Mouse (Mus musculus) embryonic facial prominence, embryonic 13.5 days (tissue): ENCODE data around the gene Asns. TPM values are rescaled to one million over a fixed set of nuclear protein-coding genes. Genes with fewer than 3 reads are reported as not detected.

Experiments
- ATAC-seq: fragments of 200-750 bp; cut with Nextera tagmentation; 2 replicates; pipeline ENCODE4 v1.8.0; 2017; ENCODE audit warnings: low read depth; ENCODE audit not compliant: insufficient number of reproducible peaks, insufficient read depth, low FRiP score, low TSS enrichment
- H3K27ac ChIP-seq: fragments of 300-500 bp; sonication (generic); 2 replicates; pipeline ENCODE4 v1.5.1; 2015; ENCODE audit warnings: moderate library complexity, mild to moderate bottlenecking, inconsistent platforms
- H3K27me3 ChIP-seq: fragments of 300-500 bp; sonication (generic); 2 replicates; pipeline ENCODE4 v1.6.1; 2015; ENCODE audit warnings: mild to moderate bottlenecking, inconsistent platforms
- H3K36me3 ChIP-seq: fragments of 300-500 bp; sonication (generic); 2 replicates; pipeline ENCODE4 v1.6.1; 2015; ENCODE audit warnings: mild to moderate bottlenecking, inconsistent platforms
- H3K4me1 ChIP-seq: fragments of 300-500 bp; sonication (generic); 2 replicates; pipeline ENCODE4 v1.6.1; 2015; ENCODE audit warnings: inconsistent platforms
- H3K4me2 ChIP-seq: fragments of 300-500 bp; sonication (generic); 2 replicates; pipeline ENCODE4 v1.6.1; 2015; ENCODE audit warnings: moderate library complexity, mild to moderate bottlenecking, inconsistent platforms
- H3K4me3 ChIP-seq: fragments of 300-500 bp; sonication (generic); 2 replicates; pipeline ENCODE4 v1.5.1; 2015; ENCODE audit warnings: mild to moderate bottlenecking, inconsistent platforms
- H3K9ac ChIP-seq: fragments of 300-500 bp; sonication (generic); 2 replicates; pipeline ENCODE4 v1.6.1; 2015; ENCODE audit warnings: mild to moderate bottlenecking, inconsistent platforms
- H3K9me3 ChIP-seq: fragments of 300-500 bp; sonication (generic); 2 replicates; pipeline ENCODE4 v1.6.1; 2016; ENCODE audit warnings: inconsistent platforms
- WGBS: fragments of 180-500 bp; shearing (Covaris S2); methylation state at CpG from one replicate; pipeline ENCODE4 v1.1.7; 2015; ENCODE audit warnings: mixed read lengths; 5-methylcytosine and 5-hydroxymethylcytosine counted together
- polyA plus RNA-seq: library from polyadenylated mRNA; unstranded; fragments of >200 nt; fragmentation: Nextera tagmentation; extraction: Ambion mirVana; gene quantifications from 2 replicates; pipeline ENCODE4 v1.2.1, GENCODE M21; 2015

Asns gene
- polyA plus RNA-seq, 1 experiment from 2014 or later = 57.8 TPM

- Histone ChIP-seq H3K27ac (no peak overlapping the region), H3K4me3 (no peak overlapping the region), H3K36me3 (no peaks in the 10 kb centered on the region), H3K27me3 (no peaks in the 10 kb centered on the region), H3K9me3 (no peaks in the 10 kb centered on the region), H3K4me1 (no peaks in the 10 kb centered on the region), H3K4me2 (no peak overlapping the region), H3K9ac (no peak overlapping the region)
- ATAC-seq = no peak
- 44% methylated on average over 1 of the region's 1 CpGs for WGBS
These were observed 13.7 kb upstream of the Asns start for GRCm38 (mm10) chr6:7706796-7707195.

GRCm38 (mm10) chr6:7697999-7698699 lies 5.1 kb upstream of the Asns start:
- ATAC-seq = no peak
- H3K4me2 ChIP-seq = no peak overlapping the region
- no peak overlapping the region for H3K4me3 ChIP-seq
- no peaks in the 10 kb centered on the region for H3K9me3 ChIP-seq
- no peaks in the 10 kb centered on the region for H3K36me3 ChIP-seq
- H3K4me1 ChIP-seq = no peaks in the 10 kb centered on the region
- no peak overlapping the region for H3K27ac ChIP-seq
- H3K27me3 ChIP-seq = 0 out of 2 replicates have a peak, but pooled peaks cover 3% of the 10 kb centered on the region
- 86% methylated on average over 6 of the region's 6 CpGs for WGBS
- no peak overlapping the region for H3K9ac ChIP-seq

- H3K4me3 ChIP-seq = no peak overlapping the region
- no peak for ATAC-seq
- no peaks in the 10 kb centered on the region for H3K36me3 ChIP-seq
- no peak overlapping the region for H3K4me2 ChIP-seq
- WGBS = 84% methylated on average over 4 of the region's 4 CpGs
- no peak overlapping the region for H3K27ac ChIP-seq
- peaks cover under 1% of the 10 kb centered on the region; the same call in 1 of the 2 replicates for H3K4me1 ChIP-seq
- 0 out of 2 replicates have a peak, but pooled peaks cover 3% of the 10 kb centered on the region for H3K27me3 ChIP-seq
- H3K9me3 ChIP-seq = no peaks in the 10 kb centered on the region
- no peak overlapping the region for H3K9ac ChIP-seq
These were observed 4.1 kb upstream of the Asns start for GRCm38 (mm10) chr6:7697077-7697643.

- no peak overlapping the region for H3K4me3 ChIP-seq
- H3K9ac ChIP-seq = no peak overlapping the region
- no peak for ATAC-seq
- no peak overlapping the region for H3K27ac ChIP-seq
- no peaks in the 10 kb centered on the region for H3K9me3 ChIP-seq
- WGBS = 76% methylated on average over 3 of the region's 3 CpGs
- H3K4me1 ChIP-seq = peaks cover 4% of the 10 kb centered on the region; the same call in 1 of the 2 replicates
- 0 out of 2 replicates have a peak, but pooled peaks cover 3% of the 10 kb centered on the region for H3K27me3 ChIP-seq
- H3K36me3 ChIP-seq = no peaks in the 10 kb centered on the region
- H3K4me2 ChIP-seq = no peak overlapping the region
These were observed 3.6 kb upstream of the Asns start for GRCm38 (mm10) chr6:7696641-7697040.

GRCm38 (mm10) chr6:7695901-7696300 lies 2.8 kb upstream of the Asns start:
- no peaks in the 10 kb centered on the region for H3K36me3 ChIP-seq
- H3K27me3 ChIP-seq = 0 out of 2 replicates have a peak, but pooled peaks cover 3% of the 10 kb centered on the region
- ATAC-seq = no peak
- H3K4me1 ChIP-seq = peaks cover 4% of the 10 kb centered on the region; the same call in 1 of the 2 replicates
- no peak overlapping the region for H3K9ac ChIP-seq
- no peak overlapping the region for H3K27ac ChIP-seq
- 84% methylated on average over 4 of the region's 4 CpGs for WGBS
- H3K9me3 ChIP-seq = no peaks in the 10 kb centered on the region
- H3K4me2 ChIP-seq = no peak overlapping the region
- H3K4me3 ChIP-seq = no peak overlapping the region

GRCm38 (mm10) chr6:7693666-7694065 lies 612 bp upstream of the Asns start:
- Histone ChIP-seq H3K9ac (no peak overlapping the region), H3K36me3 (no peaks in the 10 kb centered on the region), H3K4me2 (peak overlapping the region; percentile 90), H3K9me3 (no peaks in the 10 kb centered on the region), H3K4me3 (peak overlapping the region; percentile 69; the same call in 1 of the 2 replicates), H3K27ac (no peak overlapping the region), H3K4me1 (peaks cover 4% of the 10 kb centered on the region; the same call in 1 of the 2 replicates), H3K27me3 (0 out of 2 replicates have a peak, but pooled peaks cover 3% of the 10 kb centered on the region)
- WGBS = 66% methylated on average over 5 of the region's 5 CpGs
- ATAC-seq = no peak

- peak overlapping the region; percentile 81 for H3K9ac ChIP-seq
- H3K4me3 ChIP-seq = peak overlapping the region; percentile 69
- peaks cover 4% of the 10 kb centered on the region; the same call in 1 of the 2 replicates for H3K4me1 ChIP-seq
- peak overlapping the region; percentile 36; the same call in 1 of the 2 replicates for H3K27ac ChIP-seq
- H3K36me3 ChIP-seq = no peaks in the 10 kb centered on the region
- WGBS = under 1% methylated on average over 12 of the region's 12 CpGs
- ATAC-seq = no peak
- 0 out of 2 replicates have a peak, but pooled peaks cover 3% of the 10 kb centered on the region for H3K27me3 ChIP-seq
- H3K4me2 ChIP-seq = peak overlapping the region; percentile 90
- H3K9me3 ChIP-seq = no peaks in the 10 kb centered on the region
These were observed 603 bp downstream of the Asns start for GRCm38 (mm10) chr6:7692451-7692850.

- Histone ChIP-seq H3K9me3 (no peaks in the 10 kb centered on the region), H3K4me3 (peak overlapping the region; percentile 69), H3K9ac (peak overlapping the region; percentile 81; the same call in 1 of the 2 replicates), H3K4me1 (peaks cover 4% of the 10 kb centered on the region; the same call in 1 of the 2 replicates), H3K4me2 (peak overlapping the region; percentile 90), H3K27me3 (0 out of 2 replicates have a peak, but pooled peaks cover 3% of the 10 kb centered on the region), H3K36me3 (no peaks in the 10 kb centered on the region), H3K27ac (no peak overlapping the region)
- 30% methylated on average over 15 of the region's 15 CpGs for WGBS
- no peak for ATAC-seq
These were observed 1.0 kb downstream of the Asns start for GRCm38 (mm10) chr6:7692037-7692436.

- WGBS = 58% methylated on average over 9 of the region's 9 CpGs
- Histone ChIP-seq H3K27ac (no peak overlapping the region), H3K27me3 (0 out of 2 replicates have a peak, but pooled peaks cover 3% of the 10 kb centered on the region), H3K4me3 (no peak overlapping the region), H3K4me1 (peaks cover 4% of the 10 kb centered on the region; the same call in 1 of the 2 replicates), H3K4me2 (no peak overlapping the region), H3K36me3 (no peaks in the 10 kb centered on the region), H3K9ac (no peak overlapping the region), H3K9me3 (no peaks in the 10 kb centered on the region)
- ATAC-seq = no peak
These were observed 2.6 kb downstream of the Asns start for GRCm38 (mm10) chr6:7690456-7690855.

GRCm38 (mm10) chr6:7689180-7689579 lies 3.9 kb downstream of the Asns start:
- no peak overlapping the region for H3K9ac ChIP-seq
- no peaks in the 10 kb centered on the region for H3K9me3 ChIP-seq
- no peaks in the 10 kb centered on the region for H3K27me3 ChIP-seq
- H3K36me3 ChIP-seq = no peaks in the 10 kb centered on the region
- H3K4me3 ChIP-seq = no peak overlapping the region
- no peak overlapping the region for H3K27ac ChIP-seq
- H3K4me2 ChIP-seq = no peak overlapping the region
- 87% methylated on average over 12 of the region's 12 CpGs for WGBS
- ATAC-seq = no peak
- peaks cover 4% of the 10 kb centered on the region; the same call in 1 of the 2 replicates for H3K4me1 ChIP-seq

GRCm38 (mm10) chr6:7686047-7686446 lies 7.0 kb downstream of the Asns start:
- Histone ChIP-seq H3K9me3 (no peaks in the 10 kb centered on the region), H3K27me3 (no peaks in the 10 kb centered on the region), H3K4me2 (no peak overlapping the region), H3K27ac (no peak overlapping the region), H3K36me3 (peaks cover 18% of the 10 kb centered on the region; the same call in 1 of the 2 replicates), H3K9ac (no peak overlapping the region), H3K4me3 (no peak overlapping the region), H3K4me1 (no peaks in the 10 kb centered on the region)
- 87% methylated on average over 2 of the region's 2 CpGs for WGBS
- ATAC-seq = no peak
